13 mouse cellular contexts compared by ENCODE assay signal in the genomic region with DNA sequence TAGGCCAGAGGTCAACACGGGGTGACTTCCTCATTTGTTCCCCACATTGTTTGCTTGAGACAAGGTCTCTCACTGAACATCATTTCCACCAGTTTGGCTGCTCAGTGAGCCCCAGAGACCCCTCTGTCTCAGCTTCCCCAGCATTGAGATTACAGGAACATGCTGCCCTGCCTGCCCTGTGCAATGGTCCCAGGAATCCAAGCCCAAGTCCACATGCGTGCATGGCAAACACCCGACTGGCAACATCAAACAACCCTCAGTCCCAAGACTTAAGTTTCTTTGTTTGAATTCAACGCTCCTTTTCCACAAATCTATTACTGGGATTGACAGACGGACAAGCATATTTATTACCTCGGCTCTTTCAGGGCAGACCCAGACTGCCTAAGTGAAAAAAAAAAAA.
DNase-seq lines count a peak whose midpoint lies in the region; ATAC-seq and TF ChIP-seq lines count a peak whose summit lies in the region.
"Had no signal": no experiment of that assay in that cellular context is flagged by ENCODE, and none has a peak within 500 bp of the region (broad histone marks: within the 10 kb centered on the region; RNA-seq: fewer than 3 reads in every experiment).

No protein-coding gene starts in this region.

- TF ChIP-seq CTCF in forebrain, postnatal 0 days (IDR thresholded peaks at IDR 0.05; ENCODE audit: low read depth): no peak

- H3K9ac ChIP-seq in neural tube, embryonic 11.5 days (ENCODE audit: low read length): no peak overlapping the region
- H3K9ac ChIP-seq in forebrain, postnatal 0 days: no peak overlapping the region
- H3K9ac ChIP-seq: heart, embryonic 13.5 days; liver, embryonic 15.5 days; stomach, embryonic 15.5 days had no signal

- no peaks in the 10 kb centered on the region for H3K4me1 ChIP-seq in neural tube, embryonic 11.5 days (ENCODE audit: control insufficient read depth, insufficient read depth, low read length)
- H3K4me1 ChIP-seq in forebrain, postnatal 0 days (ENCODE audit: insufficient read depth): 0 out of 2 replicates have a peak, but pooled peaks cover 1% of the 10 kb centered on the region

- H3K4me3 ChIP-seq in neural tube, embryonic 11.5 days (ENCODE audit: low read depth, low read length): no peak overlapping the region
- H3K4me3 ChIP-seq in forebrain, postnatal 0 days (ENCODE audit: low read depth, low read length): no peak overlapping the region
- H3K4me3 ChIP-seq: liver, embryonic 15.5 days; stomach, embryonic 15.5 days had no signal

- peak overlapping the region; percentile 62 for H3K27ac ChIP-seq in neural tube, embryonic 11.5 days (ENCODE audit: low read depth, low read length)
- H3K27ac ChIP-seq in forebrain, postnatal 0 days (ENCODE audit: low read depth, low read length): peak overlapping the region; percentile 81
- H3K27ac ChIP-seq: heart, embryonic 13.5 days; liver, embryonic 15.5 days; stomach, embryonic 15.5 days had no signal

- H3K36me3 ChIP-seq in neural tube, embryonic 11.5 days (ENCODE audit: control insufficient read depth, insufficient read depth, low read length): no peaks in the 10 kb centered on the region
- no peaks in the 10 kb centered on the region for H3K36me3 ChIP-seq in forebrain, postnatal 0 days (ENCODE audit: insufficient read depth)
- H3K36me3 ChIP-seq: stomach, embryonic 15.5 days had no signal

- H3K27me3 ChIP-seq in neural tube, embryonic 11.5 days (ENCODE audit: control insufficient read depth, insufficient read depth, low read length): no peaks in the 10 kb centered on the region
- no peaks in the 10 kb centered on the region for H3K27me3 ChIP-seq in forebrain, postnatal 0 days (ENCODE audit: insufficient read depth, low read length)
- H3K27me3 ChIP-seq: liver, embryonic 15.5 days; stomach, embryonic 15.5 days had no signal

- no peaks in the 10 kb centered on the region for H3K9me3 ChIP-seq in neural tube, embryonic 11.5 days (ENCODE audit: control insufficient read depth, low read length)
- no peaks in the 10 kb centered on the region for H3K9me3 ChIP-seq in forebrain, postnatal 0 days (ENCODE audit: low read length)
- H3K9me3 ChIP-seq: heart, embryonic 13.5 days; liver, embryonic 15.5 days; stomach, embryonic 15.5 days had no signal

- 0 out of 2 replicates have a peak, but pooled peaks have one; percentile 13 for ATAC-seq in neural tube, embryonic 11.5 days (ENCODE audit: insufficient read depth, low FRiP score, low TSS enrichment)
- peak; percentile 32; the same call in 1 of the 2 replicates for ATAC-seq in forebrain, postnatal 0 days
- 0 out of 2 replicates have a peak, but pooled peaks have one; percentile 12 for ATAC-seq in megakaryocyte, adult 5-6 weeks (ENCODE audit: poor library complexity, severe bottlenecking)
- peak; percentile 17; the same call in 1 of the 2 replicates for ATAC-seq in neutrophil, adult 5-6 weeks (ENCODE audit: extremely low read depth, insufficient number of reproducible peaks, low FRiP score, poor library complexity, severe bottlenecking)

- WGBS in neural tube, embryonic 11.5 days: 56% methylated on average over 6 of the region's 6 CpGs
- 28% methylated on average over 6 of the region's 6 CpGs for WGBS in forebrain, postnatal 0 days

- no peak overlapping the region for H3K4me2 ChIP-seq in neural tube, embryonic 11.5 days (ENCODE audit: low read depth)
- no peak overlapping the region for H3K4me2 ChIP-seq in forebrain, postnatal 0 days (ENCODE audit: low read depth)
- H3K4me2 ChIP-seq: liver, embryonic 15.5 days; stomach, embryonic 15.5 days had no signal

- no peak for DNase-seq in neural tube, embryonic 11.5 days (ENCODE audit: low spot score)
- DNase-seq in neural tube, embryonic 10.5 days (ENCODE audit: extremely low spot score, low spot score): no peak
- DNase-seq in forebrain, postnatal 0 days: no peak
- DNase-seq in thymus, postnatal 36 days: no peak
- no peak for DNase-seq in adrenal gland, postnatal 14 days
- DNase-seq in gastrocnemius, postnatal 25 days: no peak
- DNase-seq: kidney, adult 9 months; kidney, postnatal 4 days had no signal
